Comparison of ENCODE assay signal across 26 mouse cellular contexts in genomic region chr14:93349166-93349565, GRCm38 (mm10).
A peak's percentile ranks its signal among the peaks of the same experiment; 100 is the strongest.
DNase-seq lines count a peak whose midpoint lies in the region; ATAC-seq and TF ChIP-seq lines count a peak whose summit lies in the region.
"Had no signal": no experiment of that assay in that cellular context is flagged by ENCODE, and none has a peak within 500 bp of the region (broad histone marks: within the 10 kb centered on the region; RNA-seq: fewer than 3 reads in every experiment).

No protein-coding gene starts in this region.

- H3K27me3 ChIP-seq in cerebellum, adult 2 months (ENCODE audit: control insufficient read depth, insufficient read depth, low read length): no peaks in the 10 kb centered on the region
- H3K27me3 ChIP-seq: heart, embryonic 13.5 days; hindbrain, embryonic 12.5 days; limb, embryonic 12.5 days; neural tube, embryonic 13.5 days; stomach, embryonic 15.5 days had no signal

- DNase-seq in cerebellum, adult 11 months: peak; percentile 33
- DNase-seq in left cerebral cortex, postnatal 4 days: peak; percentile 72
- DNase-seq in left cerebral cortex, adult 11 months (ENCODE audit: low spot score): no peak
- peak; percentile 54 to 80 for DNase-seq in cerebellum, adult 2 months
- DNase-seq in cerebellum, postnatal 25 days: peak; percentile 57 to 71
- no peak for DNase-seq in adrenal gland, postnatal 10 days
- DNase-seq: adrenal gland, postnatal 14 days; gastrocnemius, adult 2 months; heart, adult 18-20 months; heart, postnatal 14 days; kidney, adult 8-10 months; kidney, postnatal 10 days; liver, postnatal 0 days; right cerebral cortex, adult 18-20 months; right cerebral cortex, postnatal 4 days; thymus, postnatal 25 days had no signal

- TF ChIP-seq CTCF in cerebellum, adult 2 months (IDR thresholded peaks at IDR 0.05; ENCODE audit: borderline replicate concordance, insufficient read depth, low read depth, low read length): no peak

- no peak for ATAC-seq in cerebellum, adult (ENCODE audit: insufficient number of reproducible peaks, low FRiP score, low TSS enrichment)
- ATAC-seq in granulocyte monocyte progenitor cell, adult 5-6 weeks (replicated peaks; ENCODE audit: poor library complexity, severe bottlenecking): no peak
- ATAC-seq: activated CD4-positive, CD25-positive, alpha-beta regulatory T cell, adult 4 months; liver, postnatal 0 days; lung, postnatal 0 days had no signal

- H3K27ac ChIP-seq in cerebellum, adult 2 months (ENCODE audit: insufficient read depth, low read length): no peak overlapping the region
- H3K27ac ChIP-seq: gastrocnemius, adult 2 months; heart, embryonic 13.5 days; hindbrain, embryonic 12.5 days; limb, embryonic 12.5 days; macrophage; neural tube, embryonic 13.5 days; stomach, embryonic 15.5 days had no signal

- WGBS in cerebellum, adult 2 months: 17% methylated on average over 7 of the region's 7 CpGs

- no peak overlapping the region for H3K4me3 ChIP-seq in cerebellum, adult 2 months (replicated peaks; ENCODE audit: insufficient read depth, low read depth, low read length)
- H3K4me3 ChIP-seq: gastrocnemius, adult 2 months; heart, embryonic 13.5 days; hindbrain, embryonic 12.5 days; limb, embryonic 12.5 days; neural tube, embryonic 13.5 days; stomach, embryonic 15.5 days had no signal

- peaks cover 7% of the 10 kb centered on the region; the same call in 1 of the 2 replicates for H3K4me1 ChIP-seq in cerebellum, adult 2 months (ENCODE audit: control insufficient read depth, insufficient read depth, low read length)
- H3K4me1 ChIP-seq: heart, embryonic 13.5 days; hindbrain, embryonic 12.5 days; limb, embryonic 12.5 days; neural tube, embryonic 13.5 days; stomach, embryonic 15.5 days had no signal

- TF ChIP-seq POLR2A in cerebellum, adult 2 months (IDR thresholded peaks at IDR 0.05; ENCODE audit: borderline replicate concordance, insufficient read depth, low read length): no peak

- intact Hi-C loops in left cerebral cortex, postnatal 4 days (cut with DNase I): no loop called here

Comparison
In these comparisons a context has a peak if more than half of its experiments do, and no peak if none do; other contexts are left out.
1. DNase-seq: peak in cerebellum, adult 11 months (single experiment), left cerebral cortex, postnatal 4 days (single experiment), cerebellum, adult 2 months (2 of 2) and cerebellum, postnatal 25 days (2 of 2); none in left cerebral cortex, adult 11 months (single experiment) and adrenal gland, postnatal 10 days (single experiment).